Comparison of ENCODE assay signal across 30 mouse cellular contexts in the genomic region with DNA sequence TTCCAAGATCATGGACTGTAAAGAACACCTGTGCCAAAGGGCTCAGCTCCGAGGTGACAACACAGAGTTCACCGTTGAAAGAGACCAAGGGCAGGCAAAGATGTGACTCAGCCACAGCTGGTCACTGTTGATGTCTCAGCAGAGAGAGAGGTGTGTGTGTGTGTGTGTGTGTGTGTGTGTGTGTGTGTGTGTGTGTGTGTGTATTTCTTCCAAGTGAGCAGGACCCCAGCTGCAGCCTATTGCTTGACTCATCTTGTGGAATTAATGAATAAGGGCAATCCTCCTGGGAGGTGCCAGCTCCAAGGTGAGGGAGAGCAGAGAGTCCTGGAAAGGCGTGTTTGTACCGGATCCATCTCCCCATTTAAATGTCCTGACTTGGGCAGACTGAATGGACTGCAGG. TPM values are rescaled to one million over a fixed set of nuclear protein-coding genes. Genes with fewer than 3 reads are reported as not detected.
DNase-seq lines count a peak whose midpoint lies in the region; ATAC-seq lines count a peak whose summit lies in the region.
"Had no signal": no experiment of that assay in that cellular context is flagged by ENCODE, and none has a peak within 500 bp of the region (broad histone marks: within the 10 kb centered on the region; RNA-seq: fewer than 3 reads in every experiment).

No protein-coding gene starts in this region.

- H3K4me1 ChIP-seq in heart, embryonic 14.5 days (ENCODE audit: control insufficient read depth in 2 of 2, insufficient read depth in 2 of 2, low read length in 2 of 2): peaks cover 50 to 62% of the 10 kb centered on the region in 2 experiments

- H3K4me3 ChIP-seq in heart, embryonic 14.5 days (ENCODE audit: control insufficient read depth in 1 of 2, insufficient read depth in 1 of 2, low read depth in 1 of 2, low read length in 2 of 2): no peak overlapping the region
- H3K4me3 ChIP-seq: embryonic facial prominence, embryonic 12.5 days; forebrain, embryonic 12.5 days; hindbrain, embryonic 13.5 days; midbrain, embryonic 15.5 days; neural tube, embryonic 15.5 days had no signal

- no peaks in the 10 kb centered on the region for H3K36me3 ChIP-seq in heart, embryonic 14.5 days (ENCODE audit: control insufficient read depth, insufficient read depth, low read length)
- H3K36me3 ChIP-seq: embryonic facial prominence, embryonic 12.5 days; forebrain, embryonic 12.5 days; hindbrain, embryonic 13.5 days; midbrain, embryonic 15.5 days; neural tube, embryonic 15.5 days had no signal

- no peaks in the 10 kb centered on the region for H3K27me3 ChIP-seq in heart, embryonic 14.5 days (ENCODE audit: control insufficient read depth, insufficient read depth, low read length)
- H3K27me3 ChIP-seq: embryonic facial prominence, embryonic 12.5 days; forebrain, embryonic 12.5 days; hindbrain, embryonic 13.5 days; midbrain, embryonic 15.5 days; neural tube, embryonic 15.5 days had no signal

- no peaks in the 10 kb centered on the region for H3K9me3 ChIP-seq in heart, embryonic 14.5 days (ENCODE audit: control insufficient read depth, low read length)
- H3K9me3 ChIP-seq: embryonic facial prominence, embryonic 12.5 days; forebrain, embryonic 12.5 days; hindbrain, embryonic 13.5 days; midbrain, embryonic 15.5 days; neural tube, embryonic 15.5 days had no signal

- intact Hi-C loops in gastrocnemius, postnatal 36 days (cut with DNase I): no loop called here

- no peak overlapping the region for H3K9ac ChIP-seq in heart, embryonic 14.5 days (ENCODE audit: low read length)
- H3K9ac ChIP-seq: embryonic facial prominence, embryonic 12.5 days; forebrain, embryonic 12.5 days; forebrain, postnatal 0 days; hindbrain, embryonic 13.5 days; liver, embryonic 14.5 days; midbrain, embryonic 15.5 days; neural tube, embryonic 15.5 days had no signal

- peak overlapping the region; percentile 18 to 19; a peak in 1 of 4 replicates for H3K27ac ChIP-seq in heart, embryonic 14.5 days (replicated peaks in 1 of 2; ENCODE audit: control insufficient read depth in 1 of 2, insufficient read depth in 1 of 2, low read depth in 2 of 2, low read length in 2 of 2)
- H3K27ac ChIP-seq: embryonic facial prominence, embryonic 12.5 days; forebrain, embryonic 12.5 days; hindbrain, embryonic 13.5 days; liver, embryonic 14.5 days; macrophage; midbrain, embryonic 15.5 days; neural tube, embryonic 15.5 days had no signal

- 53% methylated on average over 4 of the region's 4 CpGs for WGBS in heart, embryonic 14.5 days

- peak; percentile 30 to 42 for DNase-seq in adrenal gland, postnatal 36 days
- no peak for DNase-seq in adrenal gland, postnatal 25 days
- DNase-seq in heart, postnatal 4 days: no peak
- DNase-seq in 3T3-L1 (ENCODE audit: low read depth, low spot score): peak; percentile 47
- peak; percentile 53 for DNase-seq in MN1 (ENCODE audit: low spot score)
- no peak for DNase-seq in urinary bladder, postnatal 10 days (ENCODE audit: low spot score)
- DNase-seq in gastrocnemius, postnatal 36 days: no peak
- DNase-seq: cerebellum, adult 8-10 months; cerebellum, postnatal 36 days; forebrain, postnatal 0 days; heart, postnatal 10 days; kidney, adult 9 months; kidney, postnatal 10 days; layer of hippocampus, postnatal 36 days; liver; lung, adult 2 months; lung, postnatal 10 days; right cerebral cortex, adult 18-20 months; right cerebral cortex, postnatal 4 days; thymus, adult 2 months; thymus, postnatal 36 days had no signal

- no peak overlapping the region for H3K4me2 ChIP-seq in heart, embryonic 14.5 days (ENCODE audit: low read length)
- H3K4me2 ChIP-seq: embryonic facial prominence, embryonic 12.5 days; forebrain, embryonic 12.5 days; hindbrain, embryonic 13.5 days; midbrain, embryonic 15.5 days; neural tube, embryonic 15.5 days had no signal

- ATAC-seq in heart, embryonic 14.5 days (ENCODE audit: insufficient number of reproducible peaks, insufficient read depth, low FRiP score, low read depth): no peak
- ATAC-seq: forebrain, postnatal 0 days; intestine, postnatal 0 days; midbrain, embryonic 15.5 days had no signal

RNA-seq across cellular contexts. Expression of gene Atp2b4, which starts 35.5 kb away (rescaled TPM):
- 10 to 100 TPM; 21.8 to 34.7 TPM for total RNA-seq in adrenal gland, postnatal 36 days (2021)
- total RNA-seq in adrenal gland, postnatal 25 days (2021): 20.7 and 25.7 TPM in 2 replicates
- 18.7 and 21.3 TPM in 2 replicates for polyA plus RNA-seq in heart, embryonic 14.5 days (2014; fragmentation: Nextera tagmentation; extraction: Ambion mirVana)
- total RNA-seq in heart, postnatal 4 days (2021): 10 to 100 TPM; 32.4 to 37.4 TPM
- total RNA-seq in gastrocnemius, postnatal 36 days (2021): 10 to 100 TPM in 1 of 2 experiments, 1 to 10 TPM in 1; 8.6 to 12.9 TPM

Comparison
In these comparisons a context has a peak if more than half of its experiments do, and no peak if none do; other contexts are left out.
1. DNase-seq: peak in adrenal gland, postnatal 36 days (2 of 2), 3T3-L1 (single experiment) and MN1 (single experiment); none in adrenal gland, postnatal 25 days (single experiment), heart, postnatal 4 days (single experiment), urinary bladder, postnatal 10 days (single experiment) and gastrocnemius, postnatal 36 days (0 of 2).